ENCODE assay signal across 8 mouse cellular contexts in genomic region chr5:103778314-103779117, GRCm38 (mm10).
DNase-seq lines count a peak whose midpoint lies in the region; ATAC-seq lines count a peak whose summit lies in the region.

No protein-coding gene starts in this region.

- WGBS in forebrain, embryonic 10.5 days: 1% methylated on average over 17 of the region's 17 CpGs
- 13% methylated on average over 17 of the region's 17 CpGs for WGBS in intestine, embryonic 15.5 days
- WGBS in limb, embryonic 15.5 days: 13% methylated on average over 17 of the region's 17 CpGs
- WGBS in midbrain, embryonic 15.5 days: 2% methylated on average over 17 of the region's 17 CpGs

- no peaks in the 10 kb centered on the region for H3K9me3 ChIP-seq in forebrain, embryonic 10.5 days
- no peaks in the 10 kb centered on the region for H3K9me3 ChIP-seq in intestine, embryonic 15.5 days
- H3K9me3 ChIP-seq in limb, embryonic 15.5 days: no peaks in the 10 kb centered on the region
- H3K9me3 ChIP-seq in midbrain, embryonic 15.5 days: no peaks in the 10 kb centered on the region

- H3K27ac ChIP-seq in forebrain, embryonic 10.5 days: peak overlapping the region; percentile 86
- peak overlapping the region; percentile 15 for H3K27ac ChIP-seq in intestine, embryonic 15.5 days
- H3K27ac ChIP-seq in limb, embryonic 15.5 days: no peak overlapping the region
- peak overlapping the region; percentile 46 for H3K27ac ChIP-seq in midbrain, embryonic 15.5 days

- no peaks in the 10 kb centered on the region; the same call in 1 of the 2 replicates for H3K27me3 ChIP-seq in forebrain, embryonic 10.5 days (ENCODE audit: poor library complexity, severe bottlenecking)
- no peaks in the 10 kb centered on the region for H3K27me3 ChIP-seq in intestine, embryonic 15.5 days (replicated peaks)
- no peaks in the 10 kb centered on the region for H3K27me3 ChIP-seq in limb, embryonic 15.5 days
- H3K27me3 ChIP-seq in midbrain, embryonic 15.5 days (replicated peaks): no peaks in the 10 kb centered on the region

- peak overlapping the region; percentile 9; the same call in 1 of the 2 replicates for H3K9ac ChIP-seq in intestine, embryonic 15.5 days
- H3K9ac ChIP-seq in limb, embryonic 15.5 days: no peak overlapping the region
- no peak overlapping the region for H3K9ac ChIP-seq in midbrain, embryonic 15.5 days

- ATAC-seq in intestine, embryonic 15.5 days: peak; percentile 60
- no peak for ATAC-seq in limb, embryonic 15.5 days (ENCODE audit: insufficient number of reproducible peaks, low FRiP score, low TSS enrichment, low read depth)
- ATAC-seq in midbrain, embryonic 15.5 days (replicated peaks): peak; percentile 86
- no peak for ATAC-seq in monocyte, adult 5-6 weeks (replicated peaks; ENCODE audit: insufficient number of reproducible peaks, low FRiP score, low TSS enrichment, poor library complexity, severe bottlenecking)

- H3K36me3 ChIP-seq in forebrain, embryonic 10.5 days (replicated peaks): peaks cover 2% of the 10 kb centered on the region
- no peaks in the 10 kb centered on the region for H3K36me3 ChIP-seq in intestine, embryonic 15.5 days
- peaks cover under 1% of the 10 kb centered on the region for H3K36me3 ChIP-seq in limb, embryonic 15.5 days
- H3K36me3 ChIP-seq in midbrain, embryonic 15.5 days (replicated peaks): no peaks in the 10 kb centered on the region

- DNase-seq in cerebellum, adult 18-20 months: peak; percentile 31 to 36
- DNase-seq in cerebellum, adult 8-10 months: no peak
- DNase-seq in R1 (ENCODE audit: low read depth, low spot score): peak; percentile 73
- peak; percentile 87 for DNase-seq in forebrain, embryonic 10.5 days (ENCODE audit: extremely low spot score, low spot score)

- peak overlapping the region; percentile 50 for H3K4me2 ChIP-seq in intestine, embryonic 15.5 days (replicated peaks)
- H3K4me2 ChIP-seq in limb, embryonic 15.5 days: peak overlapping the region; percentile 41
- H3K4me2 ChIP-seq in midbrain, embryonic 15.5 days: peak overlapping the region; percentile 53

- H3K4me3 ChIP-seq in forebrain, embryonic 10.5 days: peak overlapping the region; percentile 44
- H3K4me3 ChIP-seq in intestine, embryonic 15.5 days (replicated peaks): 0 out of 2 replicates have a peak overlapping the region, but pooled peaks have one; percentile 11
- peak overlapping the region; percentile 21 for H3K4me3 ChIP-seq in limb, embryonic 15.5 days
- peak overlapping the region; percentile 29 for H3K4me3 ChIP-seq in midbrain, embryonic 15.5 days

- peaks cover 93% of the 10 kb centered on the region for H3K4me1 ChIP-seq in forebrain, embryonic 10.5 days
- peaks cover 31% of the 10 kb centered on the region for H3K4me1 ChIP-seq in intestine, embryonic 15.5 days (replicated peaks)
- peaks cover 30% of the 10 kb centered on the region for H3K4me1 ChIP-seq in limb, embryonic 15.5 days
- peaks cover 27% of the 10 kb centered on the region for H3K4me1 ChIP-seq in midbrain, embryonic 15.5 days

Comparison
In these comparisons a context has a peak if more than half of its experiments do, and no peak if none do; other contexts are left out.
1. ATAC-seq: peak in intestine, embryonic 15.5 days (single experiment) and midbrain, embryonic 15.5 days (single experiment); none in limb, embryonic 15.5 days (single experiment) and monocyte, adult 5-6 weeks (single experiment).
2. Peak in every context shown above with its lines, with median percentiles within 50 percentile points of each other: H3K4me3 ChIP-seq and H3K4me2 ChIP-seq.